In the genomic region with DNA sequence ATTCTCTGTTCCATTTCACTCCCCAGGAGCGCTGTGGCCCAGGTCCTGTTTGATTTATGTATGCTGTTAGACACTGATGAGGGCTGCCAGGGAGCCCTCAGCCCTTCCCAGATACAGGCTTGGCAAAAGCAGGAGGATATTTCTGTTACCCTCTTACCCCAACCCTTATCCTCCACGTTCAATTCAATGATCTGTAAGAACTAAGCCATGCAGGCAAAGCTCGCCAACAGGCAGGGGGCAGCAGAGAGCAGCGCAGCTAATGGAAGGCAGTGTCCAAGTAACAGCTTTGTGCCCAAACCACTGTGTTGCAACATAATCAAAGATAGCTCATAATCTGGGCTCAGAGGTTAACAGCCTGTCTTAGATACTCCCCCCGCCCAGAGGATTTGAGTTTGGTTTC, we compare ENCODE assay signal across 8 mouse cellular contexts.
A peak's percentile ranks its signal among the peaks of the same experiment; 100 is the strongest.
DNase-seq lines count a peak whose midpoint lies in the region; ATAC-seq lines count a peak whose summit lies in the region.

No protein-coding gene starts in this region.

- H3K4me1 ChIP-seq in liver, embryonic 13.5 days (replicated peaks): no peaks in the 10 kb centered on the region

- H3K4me3 ChIP-seq in liver, embryonic 13.5 days (replicated peaks): no peak overlapping the region

- 23% methylated on average over 5 of the region's 5 CpGs for WGBS in liver, embryonic 13.5 days (ENCODE audit: insufficient replicate concordance)

- ATAC-seq in liver, embryonic 13.5 days (ENCODE audit: low read depth): no peak

- peak; percentile 28 to 68 for DNase-seq in spleen, adult 18-20 months
- DNase-seq in spleen, adult 12 weeks (ENCODE audit: low spot score): no peak
- peak; percentile 50 for DNase-seq in cerebellum, adult 9-11 months
- peak; percentile 57 to 78 for DNase-seq in frontal cortex, postnatal 14 days (ENCODE audit: low spot score in 2 of 2)
- peak; percentile 80 for DNase-seq in kidney, adult 9 months
- DNase-seq in liver, embryonic 13.5 days: peak; percentile 32
- DNase-seq in ovary, adult 18-20 months (ENCODE audit: low spot score): peak; percentile 58
- DNase-seq in thymus, postnatal 10 days (ENCODE audit: low spot score in 2 of 2): peak; percentile 12 to 64

- no peaks in the 10 kb centered on the region for H3K9me3 ChIP-seq in liver, embryonic 13.5 days (replicated peaks)

- H3K9ac ChIP-seq in liver, embryonic 13.5 days: no peak overlapping the region

- no peak overlapping the region for H3K4me2 ChIP-seq in liver, embryonic 13.5 days

- H3K27ac ChIP-seq in liver, embryonic 13.5 days: no peak overlapping the region

- no peaks in the 10 kb centered on the region for H3K27me3 ChIP-seq in liver, embryonic 13.5 days

- H3K36me3 ChIP-seq in liver, embryonic 13.5 days: no peaks in the 10 kb centered on the region
